Mouse (Mus musculus): ENCODE results near the gene Ubqln4.

DNA sequence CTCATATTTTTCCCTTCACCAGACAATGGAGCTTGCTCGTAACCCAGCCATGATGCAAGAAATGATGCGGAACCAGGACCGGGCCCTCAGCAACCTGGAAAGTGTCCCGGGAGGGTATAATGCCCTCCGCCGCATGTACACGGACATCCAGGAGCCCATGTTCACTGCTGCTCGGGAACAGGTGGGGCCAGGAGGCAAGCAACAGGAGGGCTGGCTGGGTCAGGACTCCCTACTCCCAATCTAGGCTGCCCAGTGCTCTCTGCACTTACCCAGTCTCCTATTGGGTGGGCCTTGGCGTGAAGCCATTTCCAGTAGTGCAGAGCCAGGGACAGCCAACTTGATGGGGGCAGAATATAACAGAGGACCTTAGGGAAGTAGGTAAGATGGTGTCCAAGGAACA, 6.0 kb downstream of the Ubqln4 start:
- TF ChIP-seq CTCF (IDR thresholded peaks at IDR 0.05; ENCODE audit: borderline replicate concordance, control insufficient read depth, extremely low read depth, insufficient read depth, low read length, poor library complexity) = no peak
- no peak for TF ChIP-seq POLR2A (IDR thresholded peaks at IDR 0.05; ENCODE audit: control insufficient read depth, extremely low read depth, insufficient read depth, low read length, poor library complexity)

Data from thymus, adult 2 months (tissue).